Mouse (Mus musculus): Measurements from ENCODE around the gene Zcwpw1. TPM values are rescaled to one million over a fixed set of nuclear protein-coding genes. Genes with fewer than 3 reads are reported as not detected.

Gene Zcwpw1
- polyA plus RNA-seq, 1 experiment from 2014 or later, result 13.9 TPM

GRCm38 (mm10) chr5:137800917-137801316 is 13.3 kb downstream of the Zcwpw1 start:
- no peak overlapping the region for H3K4me3 ChIP-seq
- DNase-seq (ENCODE audit: low spot score), result no peak
- no peaks in the 10 kb centered on the region for H3K4me1 ChIP-seq (replicated peaks)
- H3K27me3 ChIP-seq (ENCODE audit: insufficient read depth, poor library complexity, severe bottlenecking), result no peaks in the 10 kb centered on the region
- H3K36me3 ChIP-seq, result no peaks in the 10 kb centered on the region
- H3K27ac ChIP-seq, result no peak overlapping the region
- no peaks in the 10 kb centered on the region for H3K9me3 ChIP-seq
- 80% methylated on average over 3 of the region's 3 CpGs for WGBS

GRCm38 (mm10) chr5:137806158-137806557 is 18.6 kb downstream of the Zcwpw1 start:
- H3K9me3 ChIP-seq, result no peaks in the 10 kb centered on the region
- no peak overlapping the region for H3K4me3 ChIP-seq
- H3K27me3 ChIP-seq (ENCODE audit: insufficient read depth, poor library complexity, severe bottlenecking), result no peaks in the 10 kb centered on the region
- H3K27ac ChIP-seq, result no peak overlapping the region
- no peaks in the 10 kb centered on the region for H3K4me1 ChIP-seq (replicated peaks)
- WGBS, result 72% methylated on average over 1 of the region's 1 CpGs
- H3K36me3 ChIP-seq, result no peaks in the 10 kb centered on the region
- DNase-seq (ENCODE audit: low spot score), result no peak

- 89% methylated on average over 5 of the region's 5 CpGs for WGBS
- no peak for DNase-seq (ENCODE audit: low spot score)
These were observed 20.7 kb downstream of the Zcwpw1 start for GRCm38 (mm10) chr5:137808316-137808715.

GRCm38 (mm10) chr5:137817466-137818222 is 30.0 kb downstream of the Zcwpw1 start:
- Histone ChIP-seq H3K27ac (no peak overlapping the region), H3K4me3 (no peak overlapping the region), H3K4me1 (replicated peaks) (0 out of 2 replicates have a peak, but pooled peaks cover 3% of the 10 kb centered on the region), H3K36me3 (no peaks in the 10 kb centered on the region), H3K27me3 (ENCODE audit: insufficient read depth, poor library complexity, severe bottlenecking) (no peaks in the 10 kb centered on the region), H3K9me3 (0 out of 2 replicates have a peak, but pooled peaks cover 3% of the 10 kb centered on the region)
- 81% methylated on average over 4 of the region's 4 CpGs for WGBS
- no peak for DNase-seq (ENCODE audit: low spot score)

More at GRCm38 (mm10) chr5:137808316-137808715, 20.7 kb downstream of the Zcwpw1 start:
- Histone ChIP-seq H3K27me3 (ENCODE audit: insufficient read depth, poor library complexity, severe bottlenecking) (no peaks in the 10 kb centered on the region), H3K4me3 (no peak overlapping the region), H3K4me1 (replicated peaks) (no peaks in the 10 kb centered on the region), H3K36me3 (no peaks in the 10 kb centered on the region), H3K27ac (no peak overlapping the region), H3K9me3 (no peaks in the 10 kb centered on the region)

- DNase-seq (ENCODE audit: low spot score), result no peak
- Histone ChIP-seq H3K27me3 (ENCODE audit: insufficient read depth, poor library complexity, severe bottlenecking) (no peaks in the 10 kb centered on the region), H3K4me1 (replicated peaks) (0 out of 2 replicates have a peak, but pooled peaks cover 3% of the 10 kb centered on the region), H3K9me3 (no peaks in the 10 kb centered on the region), H3K4me3 (no peak overlapping the region), H3K36me3 (no peaks in the 10 kb centered on the region), H3K27ac (no peak overlapping the region)
- WGBS, result 69% methylated on average over 4 of the region's 4 CpGs
These were observed 34.5 kb downstream of the Zcwpw1 start for GRCm38 (mm10) chr5:137822126-137822525.

GRCm38 (mm10) chr5:137822602-137823001 is 35.0 kb downstream of the Zcwpw1 start:
- WGBS, result 92% methylated on average over 1 of the region's 1 CpGs
- H3K27me3 ChIP-seq (ENCODE audit: insufficient read depth, poor library complexity, severe bottlenecking), result no peaks in the 10 kb centered on the region
- H3K9me3 ChIP-seq, result no peaks in the 10 kb centered on the region
- no peaks in the 10 kb centered on the region for H3K36me3 ChIP-seq
- 0 out of 2 replicates have a peak, but pooled peaks cover 3% of the 10 kb centered on the region for H3K4me1 ChIP-seq (replicated peaks)
- no peak overlapping the region for H3K4me3 ChIP-seq
- no peak overlapping the region for H3K27ac ChIP-seq
- DNase-seq (ENCODE audit: low spot score), result no peak

- Histone ChIP-seq H3K4me3 (no peak overlapping the region), H3K27me3 (ENCODE audit: insufficient read depth, poor library complexity, severe bottlenecking) (no peaks in the 10 kb centered on the region), H3K36me3 (no peaks in the 10 kb centered on the region), H3K4me1 (replicated peaks) (0 out of 2 replicates have a peak, but pooled peaks cover 3% of the 10 kb centered on the region), H3K9me3 (no peaks in the 10 kb centered on the region), H3K27ac (no peak overlapping the region)
- WGBS, result 83% methylated on average over 6 of the region's 6 CpGs
- DNase-seq (ENCODE audit: low spot score), result no peak
These were observed 36.0 kb downstream of the Zcwpw1 start for GRCm38 (mm10) chr5:137823455-137824045.

GRCm38 (mm10) chr5:137825030-137825429 is 37.4 kb downstream of the Zcwpw1 start:
- WGBS, result 94% methylated on average over 3 of the region's 3 CpGs
- no peak for DNase-seq (ENCODE audit: low spot score)
- no peak overlapping the region for H3K4me3 ChIP-seq
- no peaks in the 10 kb centered on the region for H3K27me3 ChIP-seq (ENCODE audit: insufficient read depth, poor library complexity, severe bottlenecking)
- 0 out of 2 replicates have a peak, but pooled peaks cover 3% of the 10 kb centered on the region for H3K4me1 ChIP-seq (replicated peaks)
- no peaks in the 10 kb centered on the region for H3K36me3 ChIP-seq
- no peak overlapping the region for H3K27ac ChIP-seq
- no peaks in the 10 kb centered on the region for H3K9me3 ChIP-seq

- H3K4me1 ChIP-seq (replicated peaks), result 0 out of 2 replicates have a peak, but pooled peaks cover 3% of the 10 kb centered on the region
- no peaks in the 10 kb centered on the region for H3K36me3 ChIP-seq
- H3K27ac ChIP-seq, result no peak overlapping the region
- H3K9me3 ChIP-seq, result no peaks in the 10 kb centered on the region
- WGBS, result 81% methylated on average over 2 of the region's 2 CpGs
- no peaks in the 10 kb centered on the region for H3K27me3 ChIP-seq (ENCODE audit: insufficient read depth, poor library complexity, severe bottlenecking)
- no peak for DNase-seq (ENCODE audit: low spot score)
- H3K4me3 ChIP-seq, result no peak overlapping the region
These were observed 38.4 kb downstream of the Zcwpw1 start for GRCm38 (mm10) chr5:137825971-137826370.

- Histone ChIP-seq H3K27me3 (ENCODE audit: insufficient read depth, poor library complexity, severe bottlenecking) (no peaks in the 10 kb centered on the region), H3K36me3 (no peaks in the 10 kb centered on the region), H3K9me3 (no peaks in the 10 kb centered on the region), H3K4me3 (no peak overlapping the region), H3K4me1 (replicated peaks) (0 out of 2 replicates have a peak, but pooled peaks cover 3% of the 10 kb centered on the region), H3K27ac (no peak overlapping the region)
- DNase-seq (ENCODE audit: low spot score), result no peak
- WGBS, result 67% methylated on average over 7 of the region's 7 CpGs
These were observed 38.8 kb downstream of the Zcwpw1 start for GRCm38 (mm10) chr5:137826421-137826820.

- no peaks in the 10 kb centered on the region for H3K27me3 ChIP-seq (ENCODE audit: insufficient read depth, poor library complexity, severe bottlenecking)
- no peaks in the 10 kb centered on the region for H3K4me1 ChIP-seq (replicated peaks)
- no peaks in the 10 kb centered on the region for H3K9me3 ChIP-seq
- 91% methylated on average over 6 of the region's 6 CpGs for WGBS
- DNase-seq (ENCODE audit: low spot score), result no peak
- H3K4me3 ChIP-seq, result no peak overlapping the region
- no peaks in the 10 kb centered on the region for H3K36me3 ChIP-seq
- no peak overlapping the region for H3K27ac ChIP-seq
These were observed 41.1 kb downstream of the Zcwpw1 start for GRCm38 (mm10) chr5:137828694-137829093.

- Histone ChIP-seq H3K4me1 (replicated peaks) (no peaks in the 10 kb centered on the region), H3K9me3 (no peaks in the 10 kb centered on the region), H3K4me3 (no peak overlapping the region), H3K27ac (no peak overlapping the region), H3K36me3 (no peaks in the 10 kb centered on the region), H3K27me3 (ENCODE audit: insufficient read depth, poor library complexity, severe bottlenecking) (no peaks in the 10 kb centered on the region)
- no peak for DNase-seq (ENCODE audit: low spot score)
- WGBS, result 88% methylated on average over 7 of the region's 7 CpGs
These were observed 42.6 kb downstream of the Zcwpw1 start for GRCm38 (mm10) chr5:137830238-137830637.

GRCm38 (mm10) chr5:137831106-137831505 is 43.5 kb downstream of the Zcwpw1 start:
- H3K27ac ChIP-seq, result no peak overlapping the region
- H3K27me3 ChIP-seq (ENCODE audit: insufficient read depth, poor library complexity, severe bottlenecking), result no peaks in the 10 kb centered on the region
- H3K4me1 ChIP-seq (replicated peaks), result no peaks in the 10 kb centered on the region
- H3K4me3 ChIP-seq, result no peak overlapping the region
- 90% methylated on average over 4 of the region's 4 CpGs for WGBS
- no peaks in the 10 kb centered on the region for H3K9me3 ChIP-seq
- H3K36me3 ChIP-seq, result no peaks in the 10 kb centered on the region
- no peak for DNase-seq (ENCODE audit: low spot score)
